Mouse (Mus musculus) urinary bladder, adult 18-20 months (tissue): ENCODE data around the gene Xpnpep3.
"Not testable (repeated sequence)": the region's sequence is repeated elsewhere in the genome, so short reads cannot be mapped to it uniquely, and the experiment has no call there.

Experiments
- DNase-seq, 2 experiments: peaks; one replicate each; pipeline ENCODE4 v3.0.0; 2022; ENCODE audit warnings: low spot score in 2 of 2, mixed read lengths in 2 of 2

Xpnpep3 gene

GRCm38 (mm10) chr15:81480284-81480683 lies 80.3 kb downstream of the Xpnpep3 start:
- DNase-seq, result not testable (repeated sequence)

GRCm38 (mm10) chr15:81480977-81481379 lies 81.0 kb downstream of the Xpnpep3 start:
- no peak for DNase-seq

- no peak for DNase-seq
Measured at GRCm38 (mm10) chr15:81482966-81483365, 83.0 kb downstream of the Xpnpep3 start.

GRCm38 (mm10) chr15:81483691-81484090 lies 83.8 kb downstream of the Xpnpep3 start:
- no peak for DNase-seq

DNA sequence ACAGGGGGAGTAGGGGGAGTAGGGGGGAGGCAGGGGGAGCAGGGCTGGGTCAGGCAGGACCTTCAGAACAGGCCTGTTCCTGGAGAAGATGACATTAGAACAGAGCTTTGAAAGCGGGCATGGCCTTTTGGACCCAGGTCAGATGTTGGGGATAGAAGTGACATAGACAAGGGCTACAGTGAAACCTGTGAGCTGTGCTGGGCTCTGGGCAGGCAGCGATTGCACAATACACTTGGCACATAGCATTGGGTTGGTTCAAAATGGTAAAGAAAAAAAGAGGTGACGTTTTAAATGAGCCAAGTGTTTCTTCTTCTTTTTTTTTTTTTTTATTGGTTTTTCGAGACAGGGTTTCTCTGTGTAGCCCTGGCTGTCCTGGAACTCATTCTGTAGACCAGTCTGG lies 85.5 kb downstream of the Xpnpep3 start:
- DNase-seq, result no peak

- no peak for DNase-seq
Measured at GRCm38 (mm10) chr15:81503466-81503865, 103.5 kb downstream of the Xpnpep3 start.

DNA sequence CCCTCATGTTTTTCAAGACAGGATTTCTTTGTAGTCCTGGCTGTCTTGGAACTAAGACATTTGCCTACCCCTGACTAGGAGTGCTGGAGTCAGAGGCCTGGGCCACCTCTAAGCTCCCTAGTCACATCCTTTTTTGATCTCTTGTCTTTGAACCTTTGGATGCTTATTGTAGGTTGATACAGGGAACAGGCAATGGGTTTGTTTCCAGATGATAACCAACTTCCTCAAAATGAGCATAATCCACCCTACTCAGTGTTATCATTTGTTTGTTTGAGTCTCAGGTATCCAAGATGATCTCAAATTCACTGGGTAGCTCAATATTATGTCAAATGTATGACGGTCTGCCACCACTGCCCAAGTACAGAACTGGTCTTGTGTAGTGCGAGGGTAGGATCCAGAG lies 104.1 kb downstream of the Xpnpep3 start:
- DNase-seq, result no peak
